Mouse (Mus musculus): ENCODE measurements around the gene Fcgr4. TPM values are rescaled to one million over a fixed set of nuclear protein-coding genes. Genes with fewer than 3 reads are reported as not detected.

Gene Fcgr4
- total RNA-seq, 2 experiments from 2014 or later = not detected

GRCm38 (mm10) chr1:171006905-171007304 lies 11.8 kb upstream of the Fcgr4 start:
- DNase-seq = no peak
- intact Hi-C loops (cut with DNase I) = no loop called here

- no peak for DNase-seq
- intact Hi-C loops (cut with DNase I) = no loop called here
These were observed 7.0 kb upstream of the Fcgr4 start for GRCm38 (mm10) chr1:171011733-171012132.

- no peak for DNase-seq
- intact Hi-C loops (cut with DNase I) = no loop called here
These were observed 1.9 kb upstream of the Fcgr4 start for GRCm38 (mm10) chr1:171016676-171017356.

- intact Hi-C loops (cut with DNase I) = no loop called here
- no peak for DNase-seq
These were observed 1.1 kb upstream of the Fcgr4 start for GRCm38 (mm10) chr1:171017468-171018158.

GRCm38 (mm10) chr1:171019311-171019950 lies 711 bp downstream of the Fcgr4 start:
- intact Hi-C loops (cut with DNase I) = no loop called here
- DNase-seq = no peak

GRCm38 (mm10) chr1:171031752-171032151 lies 13.0 kb downstream of the Fcgr4 start:
- intact Hi-C loops (cut with DNase I) = loop anchor here (5.0 kb wide), 1 partner anchor 129 kb away; no protein-coding TSS in a partner anchor
- no peak for DNase-seq

GRCm38 (mm10) chr1:171032691-171033090 lies 14.0 kb downstream of the Fcgr4 start:
- intact Hi-C loops (cut with DNase I) = loop anchor here (5.0 kb wide), 1 partner anchor 130 kb away; no protein-coding TSS in a partner anchor
- DNase-seq = peak; percentile 26

- no peak for DNase-seq
- intact Hi-C loops (cut with DNase I) = loop anchor here (5.0 kb wide), 1 partner anchor 131 kb away; no protein-coding TSS in a partner anchor
These were observed 14.5 kb downstream of the Fcgr4 start for GRCm38 (mm10) chr1:171033196-171033595.

GRCm38 (mm10) chr1:171033756-171034155 lies 15.0 kb downstream of the Fcgr4 start:
- intact Hi-C loops (cut with DNase I) = loop anchor here (5.0 kb wide), 1 partner anchor 131 kb away; no protein-coding TSS in a partner anchor
- DNase-seq = peak; percentile 87

- intact Hi-C loops (cut with DNase I) = loop anchor here (5.0 kb wide), 1 partner anchor 132 kb away; no protein-coding TSS in a partner anchor
- DNase-seq = no peak
These were observed 15.5 kb downstream of the Fcgr4 start for GRCm38 (mm10) chr1:171034201-171034600.

- no peak for DNase-seq
- intact Hi-C loops (cut with DNase I) = no loop called here
These were observed 16.9 kb downstream of the Fcgr4 start for GRCm38 (mm10) chr1:171035611-171036010.

GRCm38 (mm10) chr1:171036550-171037324 lies 18.0 kb downstream of the Fcgr4 start:
- intact Hi-C loops (cut with DNase I) = no loop called here

GRCm38 (mm10) chr1:171037861-171038721 lies 19.4 kb downstream of the Fcgr4 start:
- intact Hi-C loops (cut with DNase I) = no loop called here

More at GRCm38 (mm10) chr1:171036550-171037324, 18.0 kb downstream of the Fcgr4 start:
- peak; percentile 64 for DNase-seq

GRCm38 (mm10) chr1:171039135-171039534 lies 20.4 kb downstream of the Fcgr4 start:
- no peak for DNase-seq
- intact Hi-C loops (cut with DNase I) = no loop called here

More at GRCm38 (mm10) chr1:171037861-171038721, 19.4 kb downstream of the Fcgr4 start:
- peak; percentile 78 for DNase-seq

- intact Hi-C loops (cut with DNase I) = no loop called here
- DNase-seq = no peak
These were observed 21.2 kb downstream of the Fcgr4 start for GRCm38 (mm10) chr1:171039880-171040279.

- intact Hi-C loops (cut with DNase I) = no loop called here
- no peak for DNase-seq
These were observed 25.0 kb downstream of the Fcgr4 start for GRCm38 (mm10) chr1:171043594-171044153.

- intact Hi-C loops (cut with DNase I) = no loop called here
- DNase-seq = peak; percentile 89
These were observed 25.8 kb downstream of the Fcgr4 start for GRCm38 (mm10) chr1:171044365-171045078.

GRCm38 (mm10) chr1:171045079-171045465 lies 26.4 kb downstream of the Fcgr4 start:
- intact Hi-C loops (cut with DNase I) = no loop called here
- DNase-seq = no peak

- intact Hi-C loops (cut with DNase I) = no loop called here
- no peak for DNase-seq
These were observed 27.8 kb downstream of the Fcgr4 start for GRCm38 (mm10) chr1:171046501-171046900.

All from left cerebral cortex, postnatal 4 days (tissue).